Mouse (Mus musculus) embryonic fibroblast, embryonic 13.5 days (primary cell): ENCODE results near the gene Anapc13.

ENCODE experiments used
- CTCF ChIP-seq: IDR thresholded peaks from 2 replicates; pipeline ENCODE4 v1.5.1; 2011; ENCODE audit warnings: mild to moderate bottlenecking, control low read depth, low read length, moderate library complexity, borderline replicate concordance; ENCODE audit not compliant: insufficient read depth
- POLR2A ChIP-seq: IDR thresholded peaks from 2 replicates; pipeline ENCODE4 v1.6.1; 2011; ENCODE audit warnings: low read depth, mild to moderate bottlenecking, control low read depth, low read length, moderate library complexity

DNA sequence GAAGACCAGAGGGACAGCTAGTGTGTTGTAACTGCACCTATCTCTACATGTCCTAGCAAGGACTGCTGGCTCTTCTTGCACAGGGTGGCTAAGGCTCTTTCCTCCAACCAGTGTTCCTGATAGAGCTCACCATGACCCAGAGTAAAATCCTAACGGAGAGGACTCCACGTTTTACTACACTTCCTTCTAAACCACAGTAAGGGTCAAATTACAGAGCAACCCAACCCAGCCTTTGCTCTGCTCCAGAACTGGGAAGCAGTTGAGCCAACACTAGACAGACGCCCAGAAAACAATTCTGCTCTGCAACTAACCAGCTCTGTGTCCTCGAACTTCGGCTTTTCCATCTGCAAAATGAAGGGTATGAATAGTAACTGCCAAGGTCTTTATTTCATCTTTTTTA lies 4.7 kb upstream of the Anapc13 start:
- no peak for TF ChIP-seq CTCF
- no peak for TF ChIP-seq POLR2A
